Comparison of ENCODE assay signal across 29 mouse cellular contexts in genomic region chr9:46476516-46476915, GRCm38 (mm10).
DNase-seq lines count a peak whose midpoint lies in the region; ATAC-seq and TF ChIP-seq lines count a peak whose summit lies in the region.
"Had no signal": no experiment of that assay in that cellular context is flagged by ENCODE, and none has a peak within 500 bp of the region (broad histone marks: within the 10 kb centered on the region; RNA-seq: fewer than 3 reads in every experiment).

No protein-coding gene starts in this region.

- ATAC-seq in embryonic facial prominence, embryonic 14.5 days (ENCODE audit: low read depth), result no peak
- ATAC-seq in hindbrain, postnatal 0 days, result no peak
- ATAC-seq in hindbrain, embryonic 11.5 days (ENCODE audit: low FRiP score), result no peak
- no peak for ATAC-seq in midbrain, embryonic 14.5 days (ENCODE audit: low FRiP score, low TSS enrichment)
- no peak for ATAC-seq in midbrain, embryonic 16.5 days
- ATAC-seq: activated CD4-positive, CD25-positive, alpha-beta regulatory T cell, adult 4 months; CD4-positive, CD25-positive, alpha-beta regulatory T cell, adult 4 months; forebrain, embryonic 14.5 days; forebrain, embryonic 16.5 days; Patski had no signal

- peaks cover 12% of the 10 kb centered on the region; the same call in 1 of the 2 replicates for H3K4me1 ChIP-seq in embryonic facial prominence, embryonic 14.5 days (ENCODE audit: control insufficient read depth, insufficient read depth, low read length)
- peaks cover 35% of the 10 kb centered on the region for H3K4me1 ChIP-seq in embryonic facial prominence, embryonic 10.5 days
- peaks cover 11% of the 10 kb centered on the region; the same call in 1 of the 2 replicates for H3K4me1 ChIP-seq in hindbrain, postnatal 0 days (ENCODE audit: insufficient read depth, low read length)
- H3K4me1 ChIP-seq in hindbrain, embryonic 11.5 days (replicated peaks; ENCODE audit: control insufficient read depth, insufficient read depth, low read length), result peaks cover 9% of the 10 kb centered on the region
- peaks cover 15% of the 10 kb centered on the region for H3K4me1 ChIP-seq in midbrain, embryonic 14.5 days (ENCODE audit: control insufficient read depth, insufficient read depth, low read length)
- peaks cover 10% of the 10 kb centered on the region for H3K4me1 ChIP-seq in midbrain, embryonic 16.5 days (ENCODE audit: control insufficient read depth, insufficient read depth, low read length)

- H3K9ac ChIP-seq in embryonic facial prominence, embryonic 14.5 days (ENCODE audit: low read depth, low read length), result no peak overlapping the region
- H3K9ac ChIP-seq in hindbrain, postnatal 0 days (replicated peaks; ENCODE audit: low read length), result no peak overlapping the region
- no peak overlapping the region for H3K9ac ChIP-seq in hindbrain, embryonic 11.5 days (ENCODE audit: low read depth, low read length)
- no peak overlapping the region for H3K9ac ChIP-seq in midbrain, embryonic 14.5 days (replicated peaks; ENCODE audit: low read length)
- H3K9ac ChIP-seq in midbrain, embryonic 16.5 days (ENCODE audit: low read depth, low read length), result no peak overlapping the region
- H3K9ac ChIP-seq: embryonic facial prominence, embryonic 12.5 days; embryonic facial prominence, embryonic 15.5 days; forebrain, embryonic 12.5 days had no signal

- H3K4me3 ChIP-seq in embryonic facial prominence, embryonic 14.5 days (ENCODE audit: low read depth, low read length), result no peak overlapping the region
- no peak overlapping the region for H3K4me3 ChIP-seq in embryonic facial prominence, embryonic 10.5 days
- H3K4me3 ChIP-seq in hindbrain, postnatal 0 days (ENCODE audit: low read length), result no peak overlapping the region
- H3K4me3 ChIP-seq in hindbrain, embryonic 11.5 days (ENCODE audit: low read depth, low read length), result no peak overlapping the region
- H3K4me3 ChIP-seq in midbrain, embryonic 14.5 days (replicated peaks; ENCODE audit: low read depth, low read length), result no peak overlapping the region
- no peak overlapping the region for H3K4me3 ChIP-seq in midbrain, embryonic 16.5 days (ENCODE audit: low read depth, low read length)
- H3K4me3 ChIP-seq: embryonic facial prominence, embryonic 12.5 days; embryonic facial prominence, embryonic 15.5 days; erythroblast, embryonic 14.5 days; forebrain, embryonic 10.5 days; forebrain, embryonic 12.5 days had no signal

- no peak for TF ChIP-seq CTCF in hindbrain, postnatal 0 days (IDR thresholded peaks at IDR 0.05; ENCODE audit: low read depth)

- no peaks in the 10 kb centered on the region for H3K9me3 ChIP-seq in embryonic facial prominence, embryonic 14.5 days (ENCODE audit: control insufficient read depth, low read length)
- H3K9me3 ChIP-seq in embryonic facial prominence, embryonic 10.5 days, result no peaks in the 10 kb centered on the region
- H3K9me3 ChIP-seq in hindbrain, postnatal 0 days (ENCODE audit: low read length), result no peaks in the 10 kb centered on the region
- H3K9me3 ChIP-seq in hindbrain, embryonic 11.5 days (ENCODE audit: control insufficient read depth, low read length), result no peaks in the 10 kb centered on the region
- H3K9me3 ChIP-seq in midbrain, embryonic 14.5 days (ENCODE audit: control insufficient read depth, low read length), result no peaks in the 10 kb centered on the region
- no peaks in the 10 kb centered on the region for H3K9me3 ChIP-seq in midbrain, embryonic 16.5 days (replicated peaks; ENCODE audit: control insufficient read depth, low read length, poor library complexity, severe bottlenecking)
- H3K9me3 ChIP-seq: embryonic facial prominence, embryonic 12.5 days; embryonic facial prominence, embryonic 15.5 days; forebrain, embryonic 10.5 days; forebrain, embryonic 12.5 days had no signal

- WGBS in embryonic facial prominence, embryonic 14.5 days, result 38% methylated on average over 5 of the region's 5 CpGs
- WGBS in embryonic facial prominence, embryonic 10.5 days, result 35% methylated on average over 5 of the region's 5 CpGs
- WGBS in hindbrain, postnatal 0 days, result 30% methylated on average over 5 of the region's 5 CpGs
- 49% methylated on average over 5 of the region's 5 CpGs for WGBS in hindbrain, embryonic 11.5 days
- WGBS in midbrain, embryonic 14.5 days, result 32% methylated on average over 5 of the region's 5 CpGs
- WGBS in midbrain, embryonic 16.5 days, result 41% methylated on average over 5 of the region's 5 CpGs

- H3K27me3 ChIP-seq in embryonic facial prominence, embryonic 14.5 days (replicated peaks; ENCODE audit: control insufficient read depth, insufficient read depth, low read length), result no peaks in the 10 kb centered on the region
- peaks cover 55% of the 10 kb centered on the region for H3K27me3 ChIP-seq in embryonic facial prominence, embryonic 10.5 days (replicated peaks; ENCODE audit: low read depth, poor library complexity, severe bottlenecking)
- no peaks in the 10 kb centered on the region for H3K27me3 ChIP-seq in hindbrain, postnatal 0 days (ENCODE audit: insufficient read depth, low read length)
- peaks cover 7% of the 10 kb centered on the region; the same call in 1 of the 2 replicates for H3K27me3 ChIP-seq in hindbrain, embryonic 11.5 days (ENCODE audit: control insufficient read depth, insufficient read depth, low read length)
- no peaks in the 10 kb centered on the region for H3K27me3 ChIP-seq in midbrain, embryonic 14.5 days (ENCODE audit: control insufficient read depth, insufficient read depth, low read length)
- H3K27me3 ChIP-seq in midbrain, embryonic 16.5 days (ENCODE audit: control insufficient read depth, insufficient read depth, low read depth, low read length), result no peaks in the 10 kb centered on the region
- H3K27me3 ChIP-seq: CH12.LX; embryonic facial prominence, embryonic 12.5 days; embryonic facial prominence, embryonic 15.5 days had no signal

- no peaks in the 10 kb centered on the region for H3K36me3 ChIP-seq in embryonic facial prominence, embryonic 14.5 days (ENCODE audit: control insufficient read depth, insufficient read depth, low read length)
- H3K36me3 ChIP-seq in embryonic facial prominence, embryonic 10.5 days (replicated peaks), result no peaks in the 10 kb centered on the region
- H3K36me3 ChIP-seq in hindbrain, postnatal 0 days (ENCODE audit: insufficient read depth, low read length), result no peaks in the 10 kb centered on the region
- H3K36me3 ChIP-seq in hindbrain, embryonic 11.5 days (ENCODE audit: control insufficient read depth, insufficient read depth, low read length), result no peaks in the 10 kb centered on the region
- H3K36me3 ChIP-seq in midbrain, embryonic 14.5 days (ENCODE audit: control insufficient read depth, insufficient read depth, low read length), result no peaks in the 10 kb centered on the region
- H3K36me3 ChIP-seq in midbrain, embryonic 16.5 days (ENCODE audit: control insufficient read depth, insufficient read depth, low read length), result no peaks in the 10 kb centered on the region
- H3K36me3 ChIP-seq: embryonic facial prominence, embryonic 12.5 days; embryonic facial prominence, embryonic 15.5 days; forebrain, embryonic 10.5 days; forebrain, embryonic 12.5 days; G1E had no signal

- peak; percentile 29 for DNase-seq in embryonic facial prominence, embryonic 14.5 days (ENCODE audit: low spot score)
- no peak for DNase-seq in embryonic facial prominence, embryonic 10.5 days (ENCODE audit: low spot score)
- peak; percentile 31 for DNase-seq in hindbrain, postnatal 0 days (ENCODE audit: low spot score)
- no peak for DNase-seq in hindbrain, embryonic 11.5 days (ENCODE audit: low spot score)
- peak; percentile 38 for DNase-seq in midbrain, embryonic 14.5 days
- DNase-seq: adrenal gland, adult 8-10 months; adrenal gland, postnatal 14 days; adrenal gland, postnatal 36 days; B cell, adult 2 months; cerebellum, adult 11 months; cerebellum, adult 18-20 months; cerebellum, adult 8-10 months; cerebellum, adult 9-11 months; cerebellum, postnatal 14 days; cerebellum, postnatal 36 days; embryo, embryonic 11 days had no signal

- H3K4me2 ChIP-seq in embryonic facial prominence, embryonic 14.5 days (ENCODE audit: low read depth, low read length), result no peak overlapping the region
- no peak overlapping the region for H3K4me2 ChIP-seq in hindbrain, postnatal 0 days (ENCODE audit: low read depth, low read length)
- H3K4me2 ChIP-seq in hindbrain, embryonic 11.5 days (replicated peaks; ENCODE audit: low read depth, low read length), result no peak overlapping the region
- H3K4me2 ChIP-seq in midbrain, embryonic 14.5 days (ENCODE audit: low read length), result no peak overlapping the region
- H3K4me2 ChIP-seq in midbrain, embryonic 16.5 days (ENCODE audit: low read length), result no peak overlapping the region
- H3K4me2 ChIP-seq: embryonic facial prominence, embryonic 12.5 days; embryonic facial prominence, embryonic 15.5 days; forebrain, embryonic 12.5 days had no signal

- H3K27ac ChIP-seq in embryonic facial prominence, embryonic 14.5 days (replicated peaks; ENCODE audit: low read depth, low read length), result no peak overlapping the region
- H3K27ac ChIP-seq in embryonic facial prominence, embryonic 10.5 days (replicated peaks), result no peak overlapping the region; the same call in 1 of the 2 replicates
- H3K27ac ChIP-seq in hindbrain, postnatal 0 days, result no peak overlapping the region
- no peak overlapping the region for H3K27ac ChIP-seq in hindbrain, embryonic 11.5 days (ENCODE audit: low read depth, low read length)
- H3K27ac ChIP-seq in midbrain, embryonic 14.5 days (replicated peaks; ENCODE audit: low read depth, low read length), result no peak overlapping the region
- no peak overlapping the region for H3K27ac ChIP-seq in midbrain, embryonic 16.5 days (ENCODE audit: low read length)
- H3K27ac ChIP-seq: embryonic facial prominence, embryonic 12.5 days; embryonic facial prominence, embryonic 15.5 days; forebrain, embryonic 10.5 days; forebrain, embryonic 12.5 days had no signal

Comparison
In these comparisons a context has a peak if more than half of its experiments do, and no peak if none do; other contexts are left out.
1. DNase-seq: peak in embryonic facial prominence, embryonic 14.5 days (single experiment), hindbrain, postnatal 0 days (single experiment) and midbrain, embryonic 14.5 days (single experiment); none in embryonic facial prominence, embryonic 10.5 days (single experiment) and hindbrain, embryonic 11.5 days (single experiment).